Mouse (Mus musculus) bone marrow macrophage, adult 2 months (primary cell): ENCODE data around the gene Mylpf. TPM values are rescaled to one million over a fixed set of nuclear protein-coding genes. Genes with fewer than 3 reads are reported as not detected.

Source experiments
- H3K27ac ChIP-seq: 2 replicates; pipeline ENCODE4 v1.5.1; 2012; ENCODE audit warnings: low read depth, low read length; ENCODE audit not compliant: insufficient read depth
- H3K4me1 ChIP-seq: 2 replicates; pipeline ENCODE4 v1.6.1; 2012; ENCODE audit warnings: low read length; ENCODE audit not compliant: control insufficient read depth, insufficient read depth
- H3K4me3 ChIP-seq: 2 replicates; pipeline ENCODE4 v1.5.1; 2012; ENCODE audit warnings: mild to moderate bottlenecking, low read length, moderate library complexity; ENCODE audit not compliant: insufficient read depth
- CTCF ChIP-seq: IDR thresholded peaks from 2 replicates; pipeline ENCODE4 v1.5.1; 2012; ENCODE audit warnings: low read depth, mild to moderate bottlenecking, low read length, moderate library complexity
- POLR2A ChIP-seq: IDR thresholded peaks from 2 replicates; pipeline ENCODE4 v1.6.1; 2012; ENCODE audit warnings: mild to moderate bottlenecking, low read depth, low read length, borderline replicate concordance
- polyA plus RNA-seq: library from polyadenylated mRNA; stranded (reverse); fragments of >200 nt; gene quantifications from 2 replicates; pipeline ENCODE4 v1.2.4, GENCODE M21; 2012; ENCODE audit not compliant: missing spikeins, insufficient read depth, insufficient read length

The Mylpf gene
- polyA plus RNA-seq, 1 experiment, result 6.9 TPM

DNA sequence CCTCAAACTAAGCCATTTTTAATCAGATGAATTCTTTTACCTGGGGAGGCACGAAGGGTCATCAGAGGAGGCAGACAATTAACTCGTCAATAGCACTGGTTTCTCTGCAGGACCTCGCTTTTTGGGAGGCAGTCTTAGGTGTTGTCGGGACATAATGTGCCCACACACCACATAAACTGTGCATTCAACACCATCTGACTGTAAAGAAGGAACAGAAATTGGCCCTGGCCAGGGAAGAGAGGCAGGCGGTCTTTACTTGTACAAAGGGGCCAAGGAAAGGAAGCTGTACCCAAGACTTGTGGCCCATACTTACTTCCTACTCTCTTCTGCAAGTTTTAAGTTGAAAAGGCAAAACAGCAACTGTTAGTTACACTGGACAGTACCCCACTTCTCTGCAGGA is 47.8 kb downstream of the Mylpf start:
- H3K4me3 ChIP-seq, result no peak overlapping the region
- H3K27ac ChIP-seq, result peak overlapping the region; percentile 2; the same call in 1 of the 2 replicates
- TF ChIP-seq POLR2A, result no peak
- peaks cover 24% of the 10 kb centered on the region for H3K4me1 ChIP-seq

DNA sequence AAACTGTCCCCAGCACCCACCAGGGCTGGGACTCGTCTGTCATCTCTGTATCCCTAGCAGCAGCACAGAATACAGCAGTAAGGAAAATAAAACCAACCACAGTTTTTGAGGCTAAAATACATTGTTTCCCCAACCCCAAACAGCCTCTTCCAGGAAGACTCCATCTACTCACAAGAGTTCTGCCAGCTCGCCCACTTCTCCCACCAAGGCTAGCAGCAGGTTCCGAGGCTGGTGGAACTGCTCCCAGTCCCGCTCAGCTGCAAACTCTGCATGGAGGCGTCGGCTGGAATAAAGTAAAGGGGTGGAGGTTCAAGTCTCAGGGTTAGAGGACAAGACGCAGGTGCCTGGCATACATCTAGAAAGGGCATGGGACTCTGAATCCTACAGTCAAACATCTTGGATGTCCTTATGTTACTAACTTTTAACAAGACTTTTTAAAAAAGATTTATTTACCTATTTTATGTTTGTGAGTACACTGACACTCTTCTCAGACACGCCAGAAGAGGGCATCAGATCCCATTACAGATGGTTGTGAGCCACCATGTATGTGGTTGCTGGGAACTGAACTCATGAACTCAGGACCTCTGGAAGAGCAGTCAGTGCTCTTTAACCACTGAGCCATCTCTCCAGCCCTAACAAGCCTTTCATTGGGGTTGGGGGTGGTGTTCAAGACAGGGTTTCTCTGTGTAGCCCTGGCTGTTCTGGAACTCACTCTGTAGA is 50.7 kb downstream of the Mylpf start:
- TF ChIP-seq POLR2A (no peak), CTCF (peak; percentile 12; the same call in 1 of the 2 replicates)
- Histone ChIP-seq H3K27ac (no peak overlapping the region), H3K4me1 (peaks cover 21% of the 10 kb centered on the region), H3K4me3 (peak overlapping the region; percentile 93)

DNA sequence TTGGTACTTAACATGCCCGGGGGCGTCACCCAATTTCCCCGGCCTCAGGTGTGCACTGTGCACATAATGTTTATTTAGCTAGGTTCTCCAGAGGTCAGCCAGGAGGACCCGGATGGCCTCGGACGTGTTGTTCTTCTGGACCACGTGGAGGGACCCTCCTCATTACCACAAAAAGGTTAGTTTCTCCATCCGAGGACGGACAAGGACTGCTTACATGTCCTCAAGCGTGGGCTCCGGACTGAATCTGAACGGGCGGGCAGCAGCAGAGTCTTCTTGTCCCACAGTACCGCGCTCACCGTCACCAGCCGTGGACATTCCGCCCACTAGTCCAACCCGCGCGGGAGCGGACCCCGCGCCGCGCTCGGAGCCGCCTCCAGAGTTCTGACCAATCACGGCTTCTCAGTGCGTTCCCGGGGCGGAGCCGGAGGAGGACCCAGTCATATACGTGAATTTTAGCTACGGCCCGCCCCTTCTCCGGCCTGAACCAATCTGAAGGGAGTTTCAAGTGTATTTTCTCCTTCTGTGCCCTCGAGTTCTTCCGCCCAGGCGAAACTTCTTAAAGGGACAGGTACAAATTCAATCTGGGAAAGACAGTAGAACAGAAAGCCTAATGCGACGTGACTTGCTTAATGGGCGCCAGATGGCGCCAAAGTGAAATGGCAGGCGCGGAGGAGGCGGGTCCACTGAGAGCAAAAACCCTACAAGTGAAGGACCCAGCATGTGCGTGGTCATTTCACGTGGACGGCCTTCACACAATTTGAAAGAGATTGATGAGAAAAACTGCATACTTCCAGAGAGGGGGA is 51.8 kb downstream of the Mylpf start, which contains the start of gene Dctpp1:
Dctpp1 (minus strand) TSS at position 401 of the 803 bp plus-strand sequence.
- peaks cover 16% of the 10 kb centered on the region for H3K4me1 ChIP-seq
- peak within 1 kb of the TSS; percentile 93 for H3K4me3 ChIP-seq
- TF ChIP-seq POLR2A (peak; percentile 65; the same call in 1 of the 2 replicates), CTCF (peak; percentile 71)
- no peak within 1 kb of the TSS for H3K27ac ChIP-seq

DNA sequence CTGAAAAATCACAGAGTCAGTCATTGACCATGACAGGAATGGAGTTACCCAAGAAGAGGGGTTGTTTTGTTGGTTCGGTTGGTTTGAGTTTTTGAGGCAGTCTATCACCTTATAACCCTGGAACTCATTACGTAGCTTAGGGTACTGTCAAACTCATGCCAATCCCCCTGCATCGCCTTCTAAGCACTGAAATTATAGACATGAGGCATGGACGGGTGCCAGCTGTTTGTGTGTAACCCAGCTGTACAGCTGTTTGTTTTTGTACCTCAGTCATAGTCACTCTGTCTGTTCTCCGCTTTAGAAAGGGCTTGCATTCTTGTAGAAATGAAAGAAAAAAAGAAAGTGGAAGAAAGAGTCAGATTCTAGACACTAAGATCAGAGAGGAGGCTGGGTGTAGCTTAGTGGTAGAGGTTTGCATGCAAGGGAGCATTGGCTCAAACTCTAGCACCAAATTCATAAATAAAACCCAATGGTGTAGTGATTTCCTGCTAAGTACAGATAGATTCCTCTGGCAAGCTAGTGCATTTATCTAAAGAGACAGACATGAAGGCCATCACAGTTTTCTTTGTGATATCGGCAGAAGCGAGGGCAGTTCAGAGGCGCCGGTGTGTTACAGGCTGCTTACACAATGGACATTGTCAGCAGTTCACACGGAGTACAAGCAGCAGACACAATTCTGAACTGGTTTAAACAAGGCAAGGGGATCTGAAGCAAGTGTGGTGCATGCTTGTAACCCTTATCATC is 53.7 kb downstream of the Mylpf start:
- H3K4me3 ChIP-seq, result no peak overlapping the region
- H3K4me1 ChIP-seq, result peaks cover 14% of the 10 kb centered on the region
- H3K27ac ChIP-seq, result no peak overlapping the region
- no peak for TF ChIP-seq POLR2A
- TF ChIP-seq CTCF, result no peak

DNA sequence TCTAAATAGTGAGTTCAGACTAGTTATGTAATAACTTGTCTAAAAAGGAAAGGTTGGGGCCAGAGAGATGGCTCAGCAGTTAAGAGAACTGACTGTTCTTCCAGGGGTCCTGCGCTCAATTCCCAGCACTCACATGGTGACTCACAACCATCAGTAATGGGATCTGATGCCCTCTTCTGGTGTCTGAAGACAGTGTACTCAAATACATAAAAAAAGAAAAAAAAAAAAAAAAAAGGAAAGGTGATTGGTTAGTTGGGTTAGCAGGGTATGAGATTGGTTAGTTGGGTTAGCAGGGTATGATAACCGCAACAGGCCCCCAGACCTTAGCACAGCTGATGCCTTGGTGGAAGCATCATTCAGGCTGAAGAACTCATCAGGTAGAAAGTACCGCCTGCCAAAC is 54.8 kb downstream of the Mylpf start:
- peaks cover 14% of the 10 kb centered on the region for H3K4me1 ChIP-seq
- H3K27ac ChIP-seq, result no peak overlapping the region
- no peak overlapping the region for H3K4me3 ChIP-seq
- TF ChIP-seq CTCF (no peak), POLR2A (no peak)

Other genes with a start within 250 kb of the Mylpf start
- 112 and 118 TPM in 2 replicates for gene Cdipt, start 233.0 kb upstream of the Mylpf start, polyA plus RNA-seq
- 7.3 and 7.4 TPM in 2 replicates for gene Cdiptos, start 232.8 kb upstream of the Mylpf start, polyA plus RNA-seq
- 95.9 and 96.2 TPM in 2 replicates for gene Mvp, start 194.3 kb upstream of the Mylpf start, polyA plus RNA-seq
- 9.2 and 17.6 TPM in 2 replicates for gene Pagr1b, start 192.4 kb upstream of the Mylpf start, polyA plus RNA-seq
- gene Pagr1a, start 191.5 kb upstream of the Mylpf start, polyA plus RNA-seq, result 20.3 and 22.2 TPM in 2 replicates
- gene Gm42742, start 187.8 kb upstream of the Mylpf start, polyA plus RNA-seq, result 31.3 and 44.3 TPM in 2 replicates
- 2.8 TPM in 1 of 2 replicates, not detected in the other for gene Prrt2, start 187.7 kb upstream of the Mylpf start, polyA plus RNA-seq
- 161 and 164 TPM in 2 replicates for gene Maz, start 181.9 kb upstream of the Mylpf start, polyA plus RNA-seq
- 40.8 and 48.5 TPM in 2 replicates for gene Kif22, start 166.4 kb upstream of the Mylpf start, polyA plus RNA-seq
- gene Zg16, start 121.6 kb upstream of the Mylpf start, polyA plus RNA-seq, result not detected in 2 replicates
- 41.2 and 41.4 TPM in 2 replicates for gene AI467606, start 117.5 kb upstream of the Mylpf start, polyA plus RNA-seq
- 0.71 TPM in 1 of 2 replicates, not detected in the other for gene Qprt, start 86.7 kb upstream of the Mylpf start, polyA plus RNA-seq
- gene Spn, start 71.1 kb upstream of the Mylpf start, polyA plus RNA-seq, result 34.5 and 36.3 TPM in 2 replicates
- gene Cd2bp2, start 12.8 kb upstream of the Mylpf start, polyA plus RNA-seq, result 58.0 and 58.5 TPM in 2 replicates
- gene Tbc1d10b, start 422 bp upstream of the Mylpf start, polyA plus RNA-seq, result 67.2 and 71.7 TPM in 2 replicates
- gene Zfp553, start 24.2 kb downstream of the Mylpf start, polyA plus RNA-seq, result 6.5 and 6.8 TPM in 2 replicates
- gene Sept1, start 24.2 kb downstream of the Mylpf start, polyA plus RNA-seq, result 2.9 and 5.8 TPM in 2 replicates
- gene Zfp771, start 35.4 kb downstream of the Mylpf start, polyA plus RNA-seq, result 10.9 and 12.4 TPM in 2 replicates
- gene Dctpp1, start 51.8 kb downstream of the Mylpf start, polyA plus RNA-seq, result 25.6 and 27.3 TPM in 2 replicates
- gene Sephs2, start 65.2 kb downstream of the Mylpf start, polyA plus RNA-seq, result 72.2 and 77.0 TPM in 2 replicates
- 42.3 and 49.7 TPM in 2 replicates for gene Itgal, start 87.4 kb downstream of the Mylpf start, polyA plus RNA-seq
- 14.9 and 16.2 TPM in 2 replicates for gene Zfp768, start 136.7 kb downstream of the Mylpf start, polyA plus RNA-seq
- 6.3 and 6.8 TPM in 2 replicates for gene Zfp747, start 167.2 kb downstream of the Mylpf start, polyA plus RNA-seq
- gene 9130019O22Rik, start 178.3 kb downstream of the Mylpf start, polyA plus RNA-seq, result 2.8 and 2.9 TPM in 2 replicates
- 3.4 and 3.9 TPM in 2 replicates for gene E430018J23Rik, start 184.7 kb downstream of the Mylpf start, polyA plus RNA-seq
- 6.1 and 8.5 TPM in 2 replicates for gene Zfp764, start 197.9 kb downstream of the Mylpf start, polyA plus RNA-seq
- 17.7 and 20.0 TPM in 2 replicates for gene Zfp688, start 213.2 kb downstream of the Mylpf start, polyA plus RNA-seq
- gene Zfp689, start 240.3 kb downstream of the Mylpf start, polyA plus RNA-seq, result 1.4 and 1.7 TPM in 2 replicates